Mouse (Mus musculus) layer of hippocampus, adult 8-10 months (tissue): ENCODE results near the gene Sinhcaf. TPM values are rescaled to one million over a fixed set of nuclear protein-coding genes. Genes with fewer than 3 reads are reported as not detected.
"Not testable (repeated sequence)": the region's sequence is repeated elsewhere in the genome, so short reads cannot be mapped to it uniquely, and the experiment has no call there.

Experiments
- DNase-seq, 2 experiments: peaks; one replicate each; pipeline ENCODE4 v3.0.0; 2022; ENCODE audit warnings: low spot score in 2 of 2
- total RNA-seq, 4 experiments: library from RNA; stranded (reverse); gene quantifications; 2 replicates each; pipeline ENCODE4 v1.2.4; 2022

Sinhcaf gene
- total RNA-seq, 4 experiments from 2014 or later = 2.9 to 5.3 (median 4.0) TPM

DNA sequence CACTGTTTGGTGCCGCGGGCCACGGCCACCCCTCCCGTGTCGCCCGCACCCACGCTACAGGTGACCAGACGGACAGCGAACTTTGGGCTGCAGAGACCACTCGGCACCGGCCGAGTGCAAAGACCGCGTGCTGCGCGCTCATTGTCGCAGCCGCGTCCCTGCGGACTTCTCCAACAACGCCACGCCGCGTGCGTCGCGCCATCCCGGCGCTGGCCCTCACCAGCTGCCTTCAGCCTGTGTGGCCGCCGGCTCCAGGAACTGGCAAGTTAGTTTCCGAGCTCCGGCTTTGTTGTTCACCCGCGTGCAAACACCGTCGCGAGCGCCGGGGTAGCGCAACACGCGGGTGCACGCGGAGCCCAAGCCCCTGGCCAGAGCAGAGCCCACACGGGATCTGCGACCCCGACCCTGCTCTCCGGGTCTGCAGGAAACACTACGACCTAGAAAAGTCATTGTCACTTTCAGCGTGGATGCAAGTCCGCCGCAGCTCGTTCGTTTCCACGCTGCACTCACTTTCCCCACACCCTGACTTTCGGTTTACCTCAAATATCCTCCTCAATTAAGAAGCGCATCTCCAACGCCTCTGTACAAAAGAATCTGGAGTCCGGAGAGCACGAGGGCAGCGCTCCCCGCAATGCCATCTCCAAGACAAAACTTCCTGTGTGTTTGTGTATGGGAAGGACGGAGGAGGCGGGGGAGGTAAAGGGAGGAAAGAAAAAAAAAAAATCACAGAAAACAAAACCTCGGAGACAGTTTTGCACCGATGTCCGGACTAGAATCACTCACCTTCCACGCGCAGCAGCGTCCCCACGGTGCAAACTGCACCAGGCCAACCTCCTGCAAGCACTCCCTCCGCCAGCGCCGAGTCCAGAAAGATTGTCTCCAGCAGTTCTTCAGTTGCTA, 508 bp downstream of the Sinhcaf start:
- peak; percentile 4 to 5 for DNase-seq

DNA sequence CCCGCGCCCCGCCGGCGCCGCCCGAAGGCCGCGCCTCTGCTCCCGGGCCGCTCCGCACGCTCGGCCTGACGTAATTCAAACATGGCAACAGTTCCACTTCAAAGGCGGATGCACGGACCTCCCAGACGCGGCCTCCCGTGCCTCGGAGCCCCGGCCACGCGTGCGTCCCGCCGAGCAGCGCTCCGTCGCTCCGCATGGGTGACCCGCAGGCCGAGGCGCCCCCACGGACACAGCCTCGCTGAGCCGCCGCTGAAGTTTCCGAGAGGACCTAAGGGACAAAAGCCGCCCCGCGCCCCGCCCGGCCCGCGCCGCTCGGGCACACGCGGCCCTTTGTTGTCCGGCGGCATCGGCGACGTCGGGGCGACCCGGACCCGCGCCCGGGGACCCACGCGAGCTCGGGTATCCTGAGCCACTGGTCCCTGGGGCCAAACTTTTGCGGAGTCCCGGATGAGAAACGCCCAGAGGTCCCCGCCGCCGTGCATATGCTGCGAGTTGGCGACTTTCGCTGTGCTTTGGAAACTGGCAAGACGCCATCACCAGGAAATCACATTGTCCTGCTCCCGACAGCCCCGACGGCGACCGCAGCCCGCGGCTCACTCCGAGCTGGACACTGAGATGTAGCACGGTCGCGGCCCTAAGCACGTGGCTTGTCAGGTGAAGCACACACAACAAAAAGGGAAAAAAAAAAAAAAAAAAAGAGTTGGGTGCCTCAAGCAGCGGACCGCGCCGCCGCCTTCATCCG, 1.3 kb downstream of the Sinhcaf start:
- DNase-seq = peak; percentile 5 to 9

DNA sequence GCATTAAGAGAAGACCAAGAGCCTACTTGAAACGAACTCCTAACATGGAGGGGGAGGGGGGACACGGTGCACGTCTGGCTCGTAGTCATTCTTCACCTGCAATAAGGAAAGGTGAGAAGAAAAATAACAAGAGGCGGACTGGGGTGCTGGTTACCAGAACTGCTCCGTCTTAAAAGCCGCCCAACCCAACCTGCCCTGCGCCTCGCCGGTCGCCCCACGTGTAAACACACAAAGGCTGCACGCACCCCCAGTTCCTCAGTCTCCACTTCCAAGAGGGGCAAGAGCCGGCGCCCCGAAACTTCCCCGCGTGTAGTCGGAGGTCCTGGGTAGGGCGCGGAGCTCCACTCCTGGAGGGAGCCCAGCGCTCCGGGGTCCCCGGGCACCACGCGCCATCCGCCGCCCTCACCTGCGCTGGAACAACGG, 1.9 kb downstream of the Sinhcaf start:
- no peak for DNase-seq

DNA sequence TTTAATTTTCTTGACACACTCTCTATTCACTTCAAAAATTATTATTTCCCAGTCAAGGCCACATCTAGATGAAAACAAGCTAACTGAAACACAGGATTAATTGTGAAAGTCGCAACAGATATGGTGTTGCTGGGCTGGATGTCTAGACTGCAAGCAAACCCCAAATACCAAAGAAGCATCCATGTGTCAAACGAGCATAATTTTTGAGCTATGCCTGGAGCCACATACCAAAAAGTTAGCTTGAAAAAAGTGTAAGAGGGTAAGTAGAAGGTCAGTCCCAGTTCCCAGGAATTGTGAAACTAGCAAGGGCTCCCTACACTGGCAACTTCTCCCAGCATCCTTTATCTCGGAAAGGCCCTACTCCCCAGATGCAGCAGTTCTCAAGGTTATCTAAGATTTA, 2.6 kb downstream of the Sinhcaf start:
- no peak for DNase-seq

DNA sequence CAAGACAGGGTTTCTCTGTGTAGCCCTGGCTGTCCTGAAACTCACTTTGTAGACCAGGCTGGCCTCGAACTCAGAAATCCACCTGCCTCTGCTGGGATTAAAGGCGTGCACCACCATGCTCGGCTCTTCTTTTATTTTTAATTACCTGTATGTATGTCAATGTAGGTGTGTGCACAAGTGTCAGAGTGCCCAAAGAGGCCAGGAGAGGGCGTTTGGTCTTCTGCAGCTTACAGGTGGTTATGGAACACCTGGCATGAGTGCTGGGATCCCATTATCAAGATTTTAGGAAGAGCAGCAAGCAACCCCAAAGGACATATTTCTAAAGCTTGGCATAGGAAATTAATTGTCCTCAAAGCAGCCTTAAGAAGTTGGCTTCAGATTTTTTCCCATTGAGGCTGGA, 3.9 kb downstream of the Sinhcaf start:
- no peak for DNase-seq

DNA sequence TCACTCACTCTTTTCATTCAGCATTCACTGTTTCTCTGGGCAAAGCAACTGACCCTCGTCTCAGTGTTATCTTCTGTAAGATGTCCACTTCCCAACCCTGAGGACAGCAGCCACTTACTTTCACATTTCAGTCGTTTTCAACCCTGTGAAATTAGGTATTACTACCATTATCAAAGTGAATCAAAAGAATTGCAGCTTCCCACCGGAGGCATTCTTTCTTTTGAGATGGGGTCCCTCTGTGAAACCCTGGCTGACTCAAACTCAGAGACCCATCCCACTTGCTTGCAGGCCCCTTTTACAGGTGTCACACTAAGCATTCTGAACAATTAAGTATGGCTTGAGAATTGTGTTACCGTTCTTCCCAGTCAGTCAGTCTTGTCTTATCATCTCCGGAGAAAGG, 4.4 kb downstream of the Sinhcaf start:
- DNase-seq = no peak

DNA sequence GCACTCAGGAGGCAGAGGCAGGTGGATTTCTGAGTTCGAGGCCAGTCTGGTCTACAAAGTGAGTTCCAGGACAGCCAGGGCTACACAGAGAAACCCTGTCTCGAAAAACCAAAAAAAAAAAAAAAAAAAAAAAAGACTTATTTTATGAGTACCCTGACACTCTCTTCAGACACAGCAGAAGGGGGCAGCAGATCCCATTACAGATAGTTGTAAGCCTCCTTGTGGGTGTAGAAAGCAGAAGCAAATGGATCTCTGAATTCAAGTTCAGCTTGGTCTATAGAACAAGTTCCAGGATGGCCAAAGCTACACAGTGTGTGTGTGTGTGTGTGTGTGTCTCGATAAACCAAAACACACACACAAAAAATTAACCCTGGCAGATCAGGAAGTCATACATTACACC, 5.9 kb downstream of the Sinhcaf start:
- DNase-seq = not testable (repeated sequence)

DNA sequence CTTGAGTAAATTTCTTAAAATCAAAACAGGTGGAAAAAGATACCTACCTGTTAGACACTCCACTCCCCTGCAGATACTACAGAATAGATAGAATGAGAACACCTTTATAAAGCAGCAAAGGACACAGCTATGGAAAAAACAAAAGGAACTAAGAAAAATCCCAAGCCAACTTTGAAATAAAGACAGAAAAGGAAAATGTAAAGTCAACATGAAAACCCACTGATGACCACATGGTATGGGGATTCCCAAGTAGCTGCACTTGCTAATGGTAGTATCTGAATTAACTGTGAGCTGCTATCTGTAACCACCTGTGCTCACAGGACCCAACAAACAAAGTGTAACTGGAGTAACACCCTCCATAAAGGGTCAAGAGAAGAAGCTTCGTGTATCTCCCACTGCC, 8.6 kb downstream of the Sinhcaf start:
- DNase-seq = no peak

DNA sequence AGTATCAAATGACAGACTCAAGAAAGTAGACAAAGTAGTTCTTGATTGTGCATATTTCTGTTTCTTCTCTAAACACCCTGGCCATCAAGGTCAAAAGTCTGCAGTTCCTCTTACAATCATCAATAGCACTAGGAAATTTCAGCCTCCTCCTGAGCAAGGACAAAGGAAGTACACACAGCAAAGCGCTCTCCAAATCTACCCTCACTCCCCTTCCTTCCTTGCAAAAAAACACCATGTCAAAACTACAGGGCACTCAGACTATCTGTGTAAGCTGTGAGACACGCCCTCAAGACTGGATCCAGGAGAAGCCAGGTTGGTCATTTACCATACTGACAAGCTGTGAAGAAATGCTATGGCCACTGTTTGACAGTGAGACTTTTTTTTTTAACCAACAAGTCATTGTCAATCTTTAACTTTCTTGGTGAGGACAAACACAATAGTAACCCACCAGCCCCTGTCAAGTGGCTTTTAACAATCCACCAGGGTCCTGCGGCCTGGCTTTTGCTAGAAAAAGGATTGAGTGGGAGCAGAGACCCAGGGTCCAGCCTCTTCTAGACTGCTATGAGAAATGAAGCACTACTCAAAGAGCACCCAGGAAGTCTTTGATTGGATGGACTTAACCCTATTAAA, 11.2 kb downstream of the Sinhcaf start:
- no peak for DNase-seq

DNA sequence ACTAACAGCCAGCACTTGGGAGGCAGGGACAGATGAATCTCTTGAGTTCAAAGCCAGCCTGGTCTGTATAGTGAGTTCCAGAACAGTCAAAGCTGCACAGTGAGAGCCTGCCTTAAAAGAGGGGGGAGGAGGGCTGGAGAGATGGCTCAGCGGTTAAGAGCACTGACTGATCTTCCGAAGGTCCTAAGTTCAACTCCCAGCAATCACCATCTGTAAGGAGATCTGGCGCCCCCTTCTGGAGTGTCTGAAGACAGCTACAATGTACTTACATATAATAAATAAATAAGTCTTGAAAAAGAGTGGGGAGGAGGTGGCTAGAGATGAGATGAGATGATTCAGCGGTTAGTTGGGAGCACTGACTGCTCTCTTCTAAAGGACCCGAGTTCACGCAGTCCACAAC, 15.0 kb downstream of the Sinhcaf start:
- DNase-seq = no peak

DNA sequence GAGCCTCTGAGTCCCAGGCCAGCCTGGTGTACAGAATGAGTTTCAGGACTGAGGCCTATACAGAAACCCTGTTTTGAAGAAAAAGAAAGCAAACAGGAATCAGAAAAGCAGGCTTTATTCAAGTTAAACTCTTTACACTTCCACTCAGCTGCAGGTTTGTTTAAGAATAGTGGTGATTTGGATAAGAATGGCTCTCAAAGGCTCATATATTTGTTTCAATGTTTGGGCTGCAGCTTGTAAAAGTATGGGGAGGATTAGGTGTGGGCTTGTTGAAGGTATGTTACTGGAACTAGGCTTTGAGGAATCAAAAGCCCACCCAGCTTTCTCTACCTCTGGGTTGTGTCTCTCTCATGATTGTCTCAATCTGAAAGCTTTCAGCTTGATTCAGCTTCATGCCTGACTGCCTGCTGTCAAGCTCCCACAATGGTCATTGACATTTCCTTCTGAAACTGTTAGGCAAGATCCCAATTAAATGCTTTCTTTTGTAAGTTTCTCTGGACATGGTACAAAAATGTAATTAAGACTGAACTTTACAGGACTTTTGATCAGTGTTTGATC, 27.3 kb downstream of the Sinhcaf start:
- no peak for DNase-seq

DNA sequence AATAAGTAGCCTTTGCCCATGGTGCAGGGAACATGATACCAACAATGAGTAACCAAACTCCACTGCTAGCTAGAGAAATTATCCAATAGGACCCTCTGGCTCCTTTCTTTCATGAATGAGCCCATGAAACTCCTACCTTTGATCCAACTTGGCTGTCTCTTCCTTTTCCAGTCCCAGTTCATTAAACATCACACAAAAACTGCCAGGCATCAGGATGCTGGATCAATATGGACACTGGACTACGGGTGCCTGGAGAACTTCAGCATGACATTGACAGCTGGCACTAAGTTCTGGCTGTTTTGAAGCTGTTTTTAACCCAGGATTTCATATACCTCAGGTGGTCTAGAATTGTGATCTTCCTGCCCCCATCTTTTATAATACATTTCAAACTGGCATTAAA, 28.6 kb downstream of the Sinhcaf start:
- no peak for DNase-seq

DNA sequence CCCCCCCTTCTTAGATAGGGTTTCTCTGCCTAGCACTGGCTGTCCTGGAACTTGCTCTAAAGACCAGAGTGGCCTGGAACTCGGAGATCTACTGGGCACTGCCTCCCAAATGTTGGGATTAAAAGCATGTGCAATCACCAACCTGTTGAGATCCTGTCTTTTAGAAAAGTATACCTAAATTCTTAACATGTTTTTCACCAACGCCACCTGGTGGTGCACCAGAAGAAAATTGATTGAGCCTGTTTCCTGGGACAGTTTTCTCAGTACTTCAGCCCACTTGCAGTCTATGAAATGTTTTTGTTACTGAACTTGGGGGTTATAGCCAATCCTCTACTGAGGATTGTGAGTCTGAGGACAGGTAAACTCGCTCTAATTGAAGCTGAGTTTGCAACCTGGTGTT, 29.4 kb downstream of the Sinhcaf start:
- DNase-seq = no peak

DNA sequence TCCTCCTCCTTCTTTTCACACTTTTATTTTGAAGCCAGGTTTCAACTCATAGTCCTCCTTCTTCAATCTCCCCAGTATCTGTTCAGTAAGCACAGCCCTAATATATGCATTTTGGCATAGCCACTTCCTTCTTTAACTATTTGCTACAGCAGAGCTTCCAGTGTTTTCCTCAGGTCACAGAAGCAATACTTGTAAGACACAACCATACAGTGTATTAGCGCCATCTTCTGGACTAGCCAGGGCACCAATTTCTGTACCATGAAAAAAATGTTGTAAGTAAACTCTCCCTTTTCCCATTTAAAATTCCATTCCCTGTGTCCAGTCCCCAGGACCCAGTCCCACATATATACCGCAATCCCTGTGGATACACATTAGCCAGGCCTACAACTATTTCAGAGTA, 32.3 kb downstream of the Sinhcaf start:
- peak; percentile 7 to 32 for DNase-seq

DNA sequence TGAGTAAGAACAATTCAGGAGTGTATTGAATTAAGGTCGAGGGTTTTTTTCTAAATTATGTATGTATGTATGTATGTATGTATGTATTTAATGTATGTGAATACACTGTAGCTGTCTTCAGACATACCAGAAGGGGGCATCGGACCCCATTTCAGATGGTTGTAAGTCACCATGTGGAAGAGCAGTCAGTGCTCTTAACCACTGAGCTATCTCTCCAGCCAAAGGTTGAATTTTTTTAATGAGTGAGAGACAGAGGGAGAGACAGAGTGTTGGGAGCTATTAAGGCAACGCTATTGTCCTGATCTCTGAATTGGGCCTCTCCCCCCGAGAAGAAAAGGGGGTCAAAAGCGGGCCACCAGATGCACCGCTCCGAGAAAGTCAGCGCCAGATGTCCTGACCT, 34.4 kb downstream of the Sinhcaf start:
- DNase-seq = not testable (repeated sequence)

DNA sequence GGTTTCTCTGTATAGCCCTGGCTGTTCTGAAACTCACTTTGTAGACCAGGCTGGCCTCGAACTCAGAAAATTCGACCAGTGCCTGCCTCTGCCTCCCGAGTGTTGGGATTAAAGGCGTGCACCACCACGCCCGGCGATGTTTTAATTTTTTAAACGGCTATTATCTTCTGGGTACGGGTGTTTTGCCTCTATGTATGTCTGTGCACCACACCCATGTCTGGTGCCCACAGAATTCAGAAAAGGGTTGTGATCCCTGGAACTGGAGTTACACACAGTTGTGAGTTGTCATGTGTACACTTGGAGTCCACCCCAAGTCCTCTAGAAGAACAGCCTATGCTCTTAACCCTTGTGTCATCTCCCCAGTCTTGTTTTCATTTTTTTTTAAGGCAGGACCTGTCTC, 39.3 kb downstream of the Sinhcaf start:
- no peak for DNase-seq

DNA sequence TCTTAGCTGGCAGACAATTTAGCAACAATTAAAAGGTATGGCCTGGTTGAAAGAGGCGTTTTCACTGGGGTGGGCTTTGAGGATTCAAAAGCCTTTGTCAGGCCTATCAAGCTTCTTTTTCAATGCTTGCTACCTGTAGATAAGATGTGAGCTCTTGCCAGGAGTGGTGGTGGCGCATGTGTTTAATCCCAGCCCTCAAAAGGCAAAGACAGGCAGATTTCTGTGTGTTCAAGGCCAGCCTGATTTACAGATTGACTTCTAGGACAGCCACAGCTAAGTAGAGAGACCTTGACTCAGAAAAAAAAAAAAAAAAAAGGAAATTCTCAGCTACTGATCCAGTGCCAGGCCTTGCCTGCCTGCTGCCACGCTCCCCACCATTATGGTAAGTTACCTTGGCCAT, 43.5 kb downstream of the Sinhcaf start:
- DNase-seq = no peak

DNA sequence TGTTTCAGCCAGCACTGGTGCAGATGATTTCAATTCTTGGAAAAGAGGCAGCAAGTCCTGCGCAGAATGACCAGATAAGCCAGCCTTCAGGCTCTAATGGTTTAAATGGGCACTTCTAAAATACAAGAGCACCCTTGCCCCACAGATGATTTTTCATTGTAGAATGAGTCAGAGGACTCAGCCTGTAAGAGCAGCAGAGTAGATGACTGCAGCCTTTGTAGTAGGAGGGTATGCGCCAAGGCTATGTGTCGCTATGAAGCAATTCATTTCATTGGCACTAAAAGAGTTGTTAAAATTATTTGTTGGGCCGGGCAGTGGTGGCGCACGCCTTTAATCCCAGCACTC, 49.8 kb downstream of the Sinhcaf start:
- DNase-seq = no peak

DNA sequence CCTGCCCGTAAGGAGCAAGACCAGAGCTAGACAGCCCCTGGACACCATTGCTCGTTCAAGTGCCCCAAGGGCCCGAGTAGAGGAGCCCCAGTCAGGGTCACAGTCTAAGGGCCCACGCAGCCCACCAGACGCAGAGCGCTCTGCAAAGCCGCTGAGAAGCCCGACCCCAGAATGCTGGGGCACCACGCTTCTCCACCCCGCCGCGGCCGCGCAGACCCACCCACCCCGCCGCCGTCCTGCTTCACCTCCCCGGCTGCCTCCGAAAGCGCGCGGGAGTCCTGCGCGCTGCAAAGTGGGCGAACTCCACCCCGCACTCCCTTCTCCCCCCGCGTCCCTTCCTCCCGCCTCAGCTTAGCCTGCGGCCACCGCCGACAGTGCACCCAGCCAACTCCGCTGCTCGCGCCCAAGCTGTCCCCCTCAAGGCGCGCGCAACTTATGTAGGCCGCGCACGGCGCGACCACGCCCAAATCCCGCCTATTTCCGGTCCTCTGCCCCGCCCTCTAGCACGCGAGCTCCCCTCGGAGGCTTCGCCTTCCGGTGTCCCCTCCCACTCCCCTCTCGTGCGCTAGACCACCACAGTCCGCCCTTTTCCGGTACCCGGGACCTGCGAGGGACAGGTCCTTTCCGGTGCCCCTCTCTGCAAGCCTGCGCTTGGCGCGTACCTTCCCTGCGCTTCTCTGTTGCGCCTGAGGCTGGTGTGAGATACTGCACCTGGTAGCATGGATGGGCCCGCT, 50.3 kb downstream of the Sinhcaf start, which contains the start of gene Caprin2:
Gene Caprin2 (minus strand): TSS at position 465 of the 734 bp plus-strand sequence.
- peak; percentile 82 to 84 for DNase-seq

DNA sequence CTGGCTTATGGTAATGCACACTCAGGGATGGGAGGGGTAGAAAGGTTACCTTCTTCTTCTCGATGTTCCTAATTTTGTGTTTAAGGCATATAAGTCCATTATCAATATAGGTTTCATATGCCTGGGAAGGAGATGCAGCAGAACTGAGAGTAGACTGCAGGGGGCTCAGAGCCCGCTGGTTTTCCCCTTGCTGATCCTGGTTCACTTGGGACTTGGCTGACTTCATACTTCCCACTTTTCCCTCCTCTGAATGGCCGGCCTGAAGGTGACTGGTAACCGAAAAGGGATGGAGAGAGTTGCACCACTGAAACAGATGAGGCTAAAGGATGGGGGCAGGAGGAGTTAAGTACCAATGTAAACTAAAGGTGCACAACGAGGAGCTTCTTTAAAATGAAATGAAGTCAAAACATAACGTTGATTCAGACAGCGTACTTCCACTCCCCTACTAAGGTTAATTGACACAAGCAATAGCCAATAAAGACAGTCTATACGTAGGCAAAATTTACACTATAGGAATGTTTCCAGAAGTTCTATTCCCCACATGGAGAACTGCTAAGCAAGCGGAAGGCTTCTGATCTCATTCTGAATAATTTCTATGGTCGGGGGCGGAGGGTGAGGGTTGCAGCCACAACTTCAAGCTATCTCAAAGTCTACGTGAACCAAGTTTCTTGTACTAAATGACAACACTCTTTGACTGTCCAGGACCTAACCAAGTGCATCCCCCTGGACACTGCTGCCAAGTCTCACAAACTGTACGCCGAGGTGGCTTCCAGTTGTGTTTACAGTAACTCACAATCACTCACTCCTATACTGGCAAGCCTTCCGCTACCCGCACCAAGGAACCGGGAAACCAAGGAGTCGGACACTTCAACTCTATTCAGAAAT, 51.1 kb downstream of the Sinhcaf start:
- peak in 1 of 2 experiments; percentile 3 for DNase-seq
